Mouse (Mus musculus): ENCODE results near the gene Arrdc4. TPM values are rescaled to one million over a fixed set of nuclear protein-coding genes. Genes with fewer than 3 reads are reported as not detected.

Gene Arrdc4
- polyA plus RNA-seq, 1 experiment: 21.8 TPM

- Histone ChIP-seq H3K4me3 (replicated peaks; ENCODE audit: control insufficient read depth, low read depth, low read length) (no peak overlapping the region), H3K27ac (ENCODE audit: control insufficient read depth, insufficient read depth, low read depth, low read length, poor library complexity) (no peak overlapping the region), H3K4me1 (ENCODE audit: control insufficient read depth, insufficient read depth, low read length) (no peaks in the 10 kb centered on the region; the same call in 1 of the 2 replicates)
- TF ChIP-seq POLR2A (IDR thresholded peaks at IDR 0.05; ENCODE audit: borderline replicate concordance, control insufficient read depth, low read depth, low read length) (no peak), CTCF (IDR thresholded peaks at IDR 0.05; ENCODE audit: control insufficient read depth, insufficient read depth, low read length) (no peak)
- 83% methylated on average over 6 of the region's 6 CpGs for WGBS
Measured at GRCm38 (mm10) chr7:68756656-68757204, 7.7 kb upstream of the Arrdc4 start.

- 40% methylated on average over 8 of the region's 8 CpGs for WGBS
- no peaks in the 10 kb centered on the region for H3K4me1 ChIP-seq (ENCODE audit: control insufficient read depth, insufficient read depth, low read length)
- no peak overlapping the region for H3K4me3 ChIP-seq (replicated peaks; ENCODE audit: control insufficient read depth, low read depth, low read length)
- H3K27ac ChIP-seq (ENCODE audit: control insufficient read depth, insufficient read depth, low read depth, low read length, poor library complexity): no peak overlapping the region
- no peak for TF ChIP-seq POLR2A (IDR thresholded peaks at IDR 0.05; ENCODE audit: borderline replicate concordance, control insufficient read depth, low read depth, low read length)
- TF ChIP-seq CTCF (IDR thresholded peaks at IDR 0.05; ENCODE audit: control insufficient read depth, insufficient read depth, low read length): no peak
Measured at GRCm38 (mm10) chr7:68749919-68750318, 878 bp upstream of the Arrdc4 start.

GRCm38 (mm10) chr7:68748361-68748760 is 680 bp downstream of the Arrdc4 start:
- Histone ChIP-seq H3K4me1 (ENCODE audit: control insufficient read depth, insufficient read depth, low read length) (no peaks in the 10 kb centered on the region), H3K4me3 (replicated peaks; ENCODE audit: control insufficient read depth, low read depth, low read length) (peak overlapping the region; percentile 80), H3K27ac (ENCODE audit: control insufficient read depth, insufficient read depth, low read depth, low read length, poor library complexity) (peak overlapping the region; percentile 78; the same call in 1 of the 2 replicates)
- no peak for TF ChIP-seq POLR2A (IDR thresholded peaks at IDR 0.05; ENCODE audit: borderline replicate concordance, control insufficient read depth, low read depth, low read length)
- no peak for TF ChIP-seq CTCF (IDR thresholded peaks at IDR 0.05; ENCODE audit: control insufficient read depth, insufficient read depth, low read length)
- WGBS: 2% methylated on average over 8 of the region's 8 CpGs

- no peak overlapping the region for H3K27ac ChIP-seq (ENCODE audit: control insufficient read depth, insufficient read depth, low read depth, low read length, poor library complexity)
- WGBS: 79% methylated on average over 9 of the region's 9 CpGs
- no peak overlapping the region for H3K4me3 ChIP-seq (replicated peaks; ENCODE audit: control insufficient read depth, low read depth, low read length)
- no peaks in the 10 kb centered on the region for H3K4me1 ChIP-seq (ENCODE audit: control insufficient read depth, insufficient read depth, low read length)
- TF ChIP-seq CTCF (IDR thresholded peaks at IDR 0.05; ENCODE audit: control insufficient read depth, insufficient read depth, low read length) (no peak), POLR2A (IDR thresholded peaks at IDR 0.05; ENCODE audit: borderline replicate concordance, control insufficient read depth, low read depth, low read length) (no peak)
Measured at GRCm38 (mm10) chr7:68744616-68745015, 4.4 kb downstream of the Arrdc4 start.

GRCm38 (mm10) chr7:68744206-68744605 is 4.8 kb downstream of the Arrdc4 start:
- TF ChIP-seq CTCF (IDR thresholded peaks at IDR 0.05; ENCODE audit: control insufficient read depth, insufficient read depth, low read length): no peak
- no peak for TF ChIP-seq POLR2A (IDR thresholded peaks at IDR 0.05; ENCODE audit: borderline replicate concordance, control insufficient read depth, low read depth, low read length)
- WGBS: 83% methylated on average over 2 of the region's 2 CpGs
- Histone ChIP-seq H3K4me1 (ENCODE audit: control insufficient read depth, insufficient read depth, low read length) (no peaks in the 10 kb centered on the region), H3K4me3 (replicated peaks; ENCODE audit: control insufficient read depth, low read depth, low read length) (no peak overlapping the region), H3K27ac (ENCODE audit: control insufficient read depth, insufficient read depth, low read depth, low read length, poor library complexity) (no peak overlapping the region)

GRCm38 (mm10) chr7:68740763-68741162 is 8.3 kb downstream of the Arrdc4 start:
- no peak overlapping the region for H3K27ac ChIP-seq (ENCODE audit: control insufficient read depth, insufficient read depth, low read depth, low read length, poor library complexity)
- no peak overlapping the region for H3K4me3 ChIP-seq (replicated peaks; ENCODE audit: control insufficient read depth, low read depth, low read length)
- no peak for TF ChIP-seq CTCF (IDR thresholded peaks at IDR 0.05; ENCODE audit: control insufficient read depth, insufficient read depth, low read length)
- TF ChIP-seq POLR2A (IDR thresholded peaks at IDR 0.05; ENCODE audit: borderline replicate concordance, control insufficient read depth, low read depth, low read length): no peak
- WGBS: 85% methylated on average over 6 of the region's 6 CpGs
- no peaks in the 10 kb centered on the region; the same call in 1 of the 2 replicates for H3K4me1 ChIP-seq (ENCODE audit: control insufficient read depth, insufficient read depth, low read length)

GRCm38 (mm10) chr7:68738676-68739399 is 10.2 kb downstream of the Arrdc4 start:
- H3K27ac ChIP-seq (ENCODE audit: control insufficient read depth, insufficient read depth, low read depth, low read length, poor library complexity): no peak overlapping the region
- H3K4me3 ChIP-seq (replicated peaks; ENCODE audit: control insufficient read depth, low read depth, low read length): no peak overlapping the region
- WGBS: 41% methylated on average over 11 of the region's 11 CpGs
- TF ChIP-seq CTCF (IDR thresholded peaks at IDR 0.05; ENCODE audit: control insufficient read depth, insufficient read depth, low read length): no peak
- no peak for TF ChIP-seq POLR2A (IDR thresholded peaks at IDR 0.05; ENCODE audit: borderline replicate concordance, control insufficient read depth, low read depth, low read length)
- H3K4me1 ChIP-seq (ENCODE audit: control insufficient read depth, insufficient read depth, low read length): no peaks in the 10 kb centered on the region; the same call in 1 of the 2 replicates

- Histone ChIP-seq H3K27ac (ENCODE audit: control insufficient read depth, insufficient read depth, low read depth, low read length, poor library complexity) (no peak overlapping the region), H3K4me3 (replicated peaks; ENCODE audit: control insufficient read depth, low read depth, low read length) (no peak overlapping the region), H3K4me1 (ENCODE audit: control insufficient read depth, insufficient read depth, low read length) (no peaks in the 10 kb centered on the region)
- 87% methylated on average over 5 of the region's 5 CpGs for WGBS
- no peak for TF ChIP-seq POLR2A (IDR thresholded peaks at IDR 0.05; ENCODE audit: borderline replicate concordance, control insufficient read depth, low read depth, low read length)
- no peak for TF ChIP-seq CTCF (IDR thresholded peaks at IDR 0.05; ENCODE audit: control insufficient read depth, insufficient read depth, low read length)
Measured at GRCm38 (mm10) chr7:68726380-68726779, 22.7 kb downstream of the Arrdc4 start.

Data from bone marrow, adult 2 months (tissue).